Mouse (Mus musculus) frontal cortex, postnatal 36 days (tissue): ENCODE data around the gene Cabin1.
A peak's percentile ranks its signal among the peaks of the same experiment; 100 is the strongest.

Source experiments
- DNase-seq, 2 experiments: peaks; one replicate each; pipeline ENCODE4 v3.0.0; 2022; ENCODE audit warnings: low spot score in 2 of 2

Gene Cabin1

GRCm38 (mm10) chr10:75702494-75702893 lies 61.6 kb downstream of the Cabin1 start:
- no peak for DNase-seq

GRCm38 (mm10) chr10:75701280-75701679 lies 62.9 kb downstream of the Cabin1 start:
- peak in 1 of 2 experiments; percentile 68 for DNase-seq

GRCm38 (mm10) chr10:75697693-75698092 lies 66.4 kb downstream of the Cabin1 start:
- DNase-seq = no peak

GRCm38 (mm10) chr10:75696597-75697355 lies 67.4 kb downstream of the Cabin1 start:
- DNase-seq = no peak

- no peak for DNase-seq
These were observed 68.6 kb downstream of the Cabin1 start for GRCm38 (mm10) chr10:75695521-75695920.

- DNase-seq = no peak
These were observed 69.1 kb downstream of the Cabin1 start for GRCm38 (mm10) chr10:75695078-75695477.

- DNase-seq = no peak
These were observed 69.6 kb downstream of the Cabin1 start for GRCm38 (mm10) chr10:75694567-75694966.

- no peak for DNase-seq
These were observed 70.5 kb downstream of the Cabin1 start for GRCm38 (mm10) chr10:75693451-75694233.

- no peak for DNase-seq
These were observed 75.5 kb downstream of the Cabin1 start for GRCm38 (mm10) chr10:75688598-75688997.

GRCm38 (mm10) chr10:75686724-75687123 lies 77.4 kb downstream of the Cabin1 start:
- no peak for DNase-seq

- DNase-seq = peak; percentile 80 to 88
These were observed 79.8 kb downstream of the Cabin1 start for GRCm38 (mm10) chr10:75684035-75685004.

GRCm38 (mm10) chr10:75680574-75681001 lies 83.6 kb downstream of the Cabin1 start:
- peak in 1 of 2 experiments; percentile 43 for DNase-seq

GRCm38 (mm10) chr10:75679204-75679603 lies 84.9 kb downstream of the Cabin1 start:
- DNase-seq = no peak

- DNase-seq = peak; percentile 41 to 59
These were observed 86.2 kb downstream of the Cabin1 start for GRCm38 (mm10) chr10:75677989-75678388.

- DNase-seq = no peak
These were observed 86.6 kb downstream of the Cabin1 start for GRCm38 (mm10) chr10:75677571-75677970.

GRCm38 (mm10) chr10:75676819-75677565 lies 87.1 kb downstream of the Cabin1 start:
- DNase-seq = no peak

- no peak for DNase-seq
These were observed 87.9 kb downstream of the Cabin1 start for GRCm38 (mm10) chr10:75676286-75676685.

GRCm38 (mm10) chr10:75675594-75675993 lies 88.5 kb downstream of the Cabin1 start:
- DNase-seq = no peak

GRCm38 (mm10) chr10:75669936-75670335 lies 94.2 kb downstream of the Cabin1 start:
- DNase-seq = no peak

- no peak for DNase-seq
These were observed 96.2 kb downstream of the Cabin1 start for GRCm38 (mm10) chr10:75667911-75668270.
